Mouse (Mus musculus) intestine, embryonic 14.5 days (tissue): ENCODE data around the gene Pik3ap1. TPM values are rescaled to one million over a fixed set of nuclear protein-coding genes. Genes with fewer than 3 reads are reported as not detected.

ENCODE experiments used
- ATAC-seq: fragments of 200-750 bp; cut with Nextera tagmentation; replicated peaks from 2 replicates; pipeline ENCODE4 v1.8.0; 2017; ENCODE audit warnings: low read depth, moderate number of reproducible peaks, moderate TSS enrichment, moderate library complexity; ENCODE audit not compliant: low FRiP score, low TSS enrichment
- DNase-seq: peaks from one replicate; pipeline ENCODE4 v3.0.0-alpha.2; 2018; ENCODE audit warnings: low spot score
- H3K27ac ChIP-seq: fragments of 300-500 bp; sonication (generic); 2 replicates; pipeline ENCODE4 v1.5.1; 2014; ENCODE audit warnings: low read depth, mild to moderate bottlenecking, control low read depth
- H3K27me3 ChIP-seq: fragments of 300-500 bp; sonication (generic); replicated peaks from 2 replicates; pipeline ENCODE4 v1.6.1; 2014; ENCODE audit warnings: low read length, control low read depth; ENCODE audit not compliant: control insufficient read depth, insufficient read depth
- H3K36me3 ChIP-seq: fragments of 300-500 bp; sonication (generic); 2 replicates; pipeline ENCODE4 v1.6.1; 2014; ENCODE audit warnings: low read length, control low read depth; ENCODE audit not compliant: control insufficient read depth, insufficient read depth
- H3K4me1 ChIP-seq: fragments of 300-500 bp; sonication (generic); replicated peaks from 2 replicates; pipeline ENCODE4 v1.6.1; 2014; ENCODE audit warnings: low read length, control low read depth, mixed read lengths; ENCODE audit not compliant: control insufficient read depth, insufficient read depth
- H3K4me2 ChIP-seq: fragments of 300-500 bp; sonication (generic); 2 replicates; pipeline ENCODE4 v1.6.1; 2014; ENCODE audit warnings: low read length
- H3K4me3 ChIP-seq: fragments of 300-500 bp; sonication (generic); 2 replicates; pipeline ENCODE4 v1.5.1; 2014; ENCODE audit warnings: low read depth, low read length, control low read depth, mixed read lengths
- H3K9ac ChIP-seq: fragments of 300-500 bp; sonication (generic); 2 replicates; pipeline ENCODE4 v1.6.1; 2014; ENCODE audit warnings: mild to moderate bottlenecking, low read length
- H3K9me3 ChIP-seq: fragments of 300-500 bp; sonication (generic); 2 replicates; pipeline ENCODE4 v1.6.1; 2016; ENCODE audit warnings: low read length, control low read depth; ENCODE audit not compliant: control insufficient read depth
- WGBS: fragments of 180-500 bp; shearing (Covaris S2); extraction: QIAGEN DNeasy Blood & Tissue Kit; methylation state at CpG from one replicate; pipeline ENCODE4 v1.1.7; 2014; 5-methylcytosine and 5-hydroxymethylcytosine counted together
- polyA plus RNA-seq: library from polyadenylated mRNA; unstranded; fragments of >200 nt; fragmentation: Nextera tagmentation; extraction: Ambion mirVana; gene quantifications from 2 replicates; pipeline ENCODE4 v1.2.1, GENCODE M21; 2014

The Pik3ap1 gene
- polyA plus RNA-seq, 1 experiment from 2014 or later: 6.9 TPM

- ATAC-seq (no peak), DNase-seq (no peak)
- H3K9me3 ChIP-seq: no peaks in the 10 kb centered on the region
- no peak overlapping the region for H3K4me2 ChIP-seq
- no peaks in the 10 kb centered on the region for H3K27me3 ChIP-seq
- H3K9ac ChIP-seq: no peak overlapping the region
- no peak overlapping the region for H3K27ac ChIP-seq
- 89% methylated on average over 5 of the region's 5 CpGs for WGBS
- no peak overlapping the region for H3K4me3 ChIP-seq
- no peaks in the 10 kb centered on the region for H3K4me1 ChIP-seq
- H3K36me3 ChIP-seq: no peaks in the 10 kb centered on the region
Measured at GRCm38 (mm10) chr19:41365570-41365969, 19.3 kb downstream of the Pik3ap1 start.

GRCm38 (mm10) chr19:41364509-41364908 is 20.4 kb downstream of the Pik3ap1 start:
- Histone ChIP-seq H3K9me3 (no peaks in the 10 kb centered on the region), H3K27me3 (no peaks in the 10 kb centered on the region), H3K27ac (no peak overlapping the region; the same call in 1 of the 2 replicates), H3K4me1 (no peaks in the 10 kb centered on the region), H3K9ac (no peak overlapping the region), H3K4me3 (no peak overlapping the region), H3K4me2 (no peak overlapping the region), H3K36me3 (no peaks in the 10 kb centered on the region)
- WGBS: 72% methylated on average over 3 of the region's 3 CpGs
- ATAC-seq (no peak), DNase-seq (no peak)

GRCm38 (mm10) chr19:41362963-41363362 is 21.9 kb downstream of the Pik3ap1 start:
- H3K9me3 ChIP-seq: no peaks in the 10 kb centered on the region
- WGBS: 88% methylated on average over 2 of the region's 2 CpGs
- H3K27ac ChIP-seq: no peak overlapping the region
- H3K4me2 ChIP-seq: no peak overlapping the region
- H3K36me3 ChIP-seq: no peaks in the 10 kb centered on the region
- DNase-seq: no peak
- no peaks in the 10 kb centered on the region for H3K27me3 ChIP-seq
- no peaks in the 10 kb centered on the region for H3K4me1 ChIP-seq
- no peak for ATAC-seq
- no peak overlapping the region for H3K9ac ChIP-seq
- no peak overlapping the region for H3K4me3 ChIP-seq

- Histone ChIP-seq H3K27me3 (no peaks in the 10 kb centered on the region), H3K4me2 (no peak overlapping the region), H3K4me1 (no peaks in the 10 kb centered on the region), H3K27ac (no peak overlapping the region), H3K4me3 (no peak overlapping the region), H3K36me3 (no peaks in the 10 kb centered on the region), H3K9ac (no peak overlapping the region), H3K9me3 (no peaks in the 10 kb centered on the region)
- no peak for DNase-seq
- no peak for ATAC-seq
- WGBS: 11% methylated on average over 2 of the region's 2 CpGs
Measured at GRCm38 (mm10) chr19:41360459-41360858, 24.4 kb downstream of the Pik3ap1 start.

GRCm38 (mm10) chr19:41354287-41354951 is 30.5 kb downstream of the Pik3ap1 start:
- DNase-seq: no peak
- 86% methylated on average over 17 of the region's 17 CpGs for WGBS

GRCm38 (mm10) chr19:41349624-41350023 is 35.3 kb downstream of the Pik3ap1 start:
- ATAC-seq (no peak), DNase-seq (no peak)
- Histone ChIP-seq H3K4me3 (no peak overlapping the region), H3K27me3 (no peaks in the 10 kb centered on the region), H3K36me3 (no peaks in the 10 kb centered on the region), H3K9ac (no peak overlapping the region), H3K4me2 (no peak overlapping the region), H3K27ac (no peak overlapping the region), H3K9me3 (no peaks in the 10 kb centered on the region), H3K4me1 (peaks cover 6% of the 10 kb centered on the region; the same call in 1 of the 2 replicates)
- 91% methylated on average over 3 of the region's 3 CpGs for WGBS

More at GRCm38 (mm10) chr19:41354287-41354951, 30.5 kb downstream of the Pik3ap1 start:
- H3K27me3 ChIP-seq: no peaks in the 10 kb centered on the region
- no peaks in the 10 kb centered on the region for H3K9me3 ChIP-seq
- H3K27ac ChIP-seq: no peak overlapping the region
- no peak overlapping the region for H3K4me2 ChIP-seq
- no peak for ATAC-seq
- H3K9ac ChIP-seq: no peak overlapping the region
- H3K36me3 ChIP-seq: no peaks in the 10 kb centered on the region
- H3K4me3 ChIP-seq: no peak overlapping the region
- no peaks in the 10 kb centered on the region for H3K4me1 ChIP-seq

GRCm38 (mm10) chr19:41348161-41348560 is 36.7 kb downstream of the Pik3ap1 start:
- Histone ChIP-seq H3K4me1 (peaks cover 11% of the 10 kb centered on the region; the same call in 1 of the 2 replicates), H3K9me3 (no peaks in the 10 kb centered on the region), H3K27me3 (no peaks in the 10 kb centered on the region), H3K4me3 (no peak overlapping the region), H3K36me3 (no peaks in the 10 kb centered on the region), H3K9ac (no peak overlapping the region), H3K4me2 (no peak overlapping the region), H3K27ac (no peak overlapping the region)
- DNase-seq (no peak), ATAC-seq (no peak)
- 85% methylated on average over 3 of the region's 3 CpGs for WGBS

GRCm38 (mm10) chr19:41347326-41347725 is 37.6 kb downstream of the Pik3ap1 start:
- DNase-seq (no peak), ATAC-seq (no peak)
- H3K4me1 ChIP-seq: peaks cover 11% of the 10 kb centered on the region; the same call in 1 of the 2 replicates
- no peak overlapping the region for H3K4me2 ChIP-seq
- no peaks in the 10 kb centered on the region for H3K9me3 ChIP-seq
- H3K36me3 ChIP-seq: no peaks in the 10 kb centered on the region
- H3K27me3 ChIP-seq: no peaks in the 10 kb centered on the region
- no peak overlapping the region for H3K4me3 ChIP-seq
- 53% methylated on average over 4 of the region's 4 CpGs for WGBS
- H3K9ac ChIP-seq: no peak overlapping the region
- H3K27ac ChIP-seq: no peak overlapping the region
